Mouse (Mus musculus): ENCODE measurements around the gene Dnttip1.

- no peak for TF ChIP-seq POLR2A (IDR thresholded peaks at IDR 0.05; ENCODE audit: low read depth, low read length)
- TF ChIP-seq CTCF (IDR thresholded peaks at IDR 0.05; ENCODE audit: borderline replicate concordance, insufficient read depth, low read length), result no peak
Measured at GRCm38 (mm10) chr2:164776801-164777200, 31.0 kb downstream of the Dnttip1 start.
